Mouse (Mus musculus): Measurements from ENCODE around the gene Tgm2.

Tgm2 gene

GRCm38 (mm10) chr2:158146223-158146622 is at the start of gene Tgm2:
TSS of gene Tgm2 (minus strand) at chr2:158146436.
- DNase-seq (ENCODE audit: extremely low read depth, low read depth, low spot score) = no peak

DNA sequence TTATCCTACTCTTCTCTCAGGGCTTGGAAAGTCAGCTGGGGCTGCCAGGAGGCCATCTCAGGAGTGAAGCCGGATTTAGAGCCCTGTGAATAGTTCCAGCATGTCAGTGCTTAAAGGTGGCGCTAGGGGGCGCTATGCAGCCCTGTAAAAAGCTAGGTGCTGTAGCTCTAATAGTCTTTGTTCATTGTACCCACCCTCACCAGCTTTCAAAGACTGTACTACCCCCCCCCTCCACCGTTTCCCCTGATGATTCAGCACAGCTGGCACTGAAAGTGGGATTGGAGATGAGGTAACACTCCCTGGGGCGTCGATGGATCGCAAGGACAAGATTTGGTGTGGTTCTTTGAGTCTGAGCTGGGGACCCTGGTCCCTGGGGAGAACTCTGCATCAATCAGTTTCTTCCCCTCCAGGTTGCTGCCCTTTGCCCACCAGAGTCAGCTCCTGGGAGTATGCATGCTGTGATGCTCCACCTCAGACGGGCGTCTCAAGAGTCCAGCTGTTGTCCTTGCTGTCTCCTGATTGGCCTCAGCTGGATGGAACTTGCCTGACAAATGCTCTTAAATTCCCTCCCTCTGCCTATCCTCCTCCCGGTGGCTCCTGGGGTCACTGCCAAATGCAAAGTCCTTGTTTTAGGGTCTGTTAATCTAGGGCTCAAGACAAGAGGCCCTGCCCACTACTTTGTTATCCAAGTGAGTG is 48.9 kb upstream of the Tgm2 start:
- DNase-seq (ENCODE audit: extremely low read depth, low read depth, low spot score) = no peak

DNA sequence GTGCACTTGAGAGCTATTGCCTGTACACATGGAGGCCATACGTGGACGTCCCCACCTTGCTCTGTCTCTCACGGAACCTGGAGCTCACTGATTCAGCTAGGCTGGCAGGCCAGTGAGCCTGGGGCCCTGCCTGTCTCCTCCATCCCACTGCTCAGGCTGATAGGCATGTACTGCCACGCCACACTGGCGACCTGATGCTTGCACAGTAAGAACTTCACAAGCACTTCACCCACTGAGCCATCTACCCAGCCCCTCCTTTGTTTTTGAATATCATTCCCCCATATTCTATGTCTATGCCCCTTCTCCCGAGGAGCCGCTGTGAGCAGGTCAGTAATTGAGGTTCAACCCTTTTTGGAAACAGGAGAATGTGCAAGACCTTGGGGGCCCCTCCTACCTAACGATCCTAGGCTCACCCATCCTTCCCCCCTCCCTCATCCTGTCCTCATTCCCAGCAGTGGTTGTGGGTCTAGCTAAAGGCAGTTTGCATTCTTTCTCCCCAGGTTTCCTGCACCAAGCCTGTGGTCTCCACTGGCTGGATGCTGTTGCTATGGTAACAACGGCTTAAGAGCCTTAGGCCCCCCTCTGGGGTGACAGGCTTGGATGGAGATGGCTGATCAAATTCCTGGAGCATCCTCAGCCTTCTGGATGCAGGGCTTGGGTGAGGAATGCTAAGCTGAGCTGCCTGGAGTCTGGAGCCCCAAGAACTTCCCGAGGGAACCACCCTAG is 47.5 kb upstream of the Tgm2 start:
- no peak for DNase-seq (ENCODE audit: extremely low read depth, low read depth, low spot score)

DNA sequence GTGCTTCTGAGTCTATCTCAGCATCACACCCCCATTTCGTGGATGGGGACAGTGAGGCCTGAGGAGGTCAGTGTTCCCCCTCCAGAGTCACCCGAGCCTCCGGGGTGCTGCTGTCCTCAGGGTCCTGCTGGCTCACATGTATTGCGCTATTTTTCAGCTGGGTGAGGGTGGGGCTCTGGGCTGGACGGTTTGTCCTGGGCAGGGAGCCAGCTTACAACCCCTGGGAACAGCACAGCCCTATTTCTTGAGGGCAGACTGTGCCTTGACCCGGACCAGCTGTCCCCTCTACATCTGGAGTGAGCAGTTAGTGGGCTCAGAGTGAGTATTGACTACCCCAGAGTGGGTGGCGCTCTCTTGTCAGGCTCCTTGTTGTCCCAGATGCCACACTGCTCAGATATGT is 44.9 kb upstream of the Tgm2 start:
- DNase-seq (ENCODE audit: extremely low read depth, low read depth, low spot score) = no peak

- no peak for DNase-seq (ENCODE audit: extremely low read depth, low read depth, low spot score)
These were observed 43.2 kb upstream of the Tgm2 start for GRCm38 (mm10) chr2:158189451-158189850.

- no peak for DNase-seq (ENCODE audit: extremely low read depth, low read depth, low spot score)
These were observed 40.1 kb upstream of the Tgm2 start for GRCm38 (mm10) chr2:158186206-158186871.

DNA sequence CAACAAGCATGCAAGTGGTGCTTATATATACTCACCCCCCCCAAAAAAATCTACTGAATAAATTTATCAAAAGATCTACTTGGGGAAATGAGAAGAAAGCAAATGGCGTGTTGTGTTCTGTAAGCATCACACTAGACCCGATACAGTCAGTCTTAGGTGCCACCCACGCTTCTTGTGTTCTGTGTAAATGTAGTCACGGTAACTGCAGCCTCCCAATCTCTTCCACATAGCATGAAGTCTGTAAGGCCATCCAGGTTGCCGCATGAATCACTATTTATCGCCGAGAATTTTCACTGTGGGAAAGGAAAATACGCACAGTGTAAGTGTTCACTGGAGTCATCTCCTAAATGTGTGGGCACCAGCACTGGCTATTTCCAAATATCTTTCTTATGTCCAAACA is 37.0 kb upstream of the Tgm2 start:
- no peak for DNase-seq (ENCODE audit: extremely low read depth, low read depth, low spot score)

DNA sequence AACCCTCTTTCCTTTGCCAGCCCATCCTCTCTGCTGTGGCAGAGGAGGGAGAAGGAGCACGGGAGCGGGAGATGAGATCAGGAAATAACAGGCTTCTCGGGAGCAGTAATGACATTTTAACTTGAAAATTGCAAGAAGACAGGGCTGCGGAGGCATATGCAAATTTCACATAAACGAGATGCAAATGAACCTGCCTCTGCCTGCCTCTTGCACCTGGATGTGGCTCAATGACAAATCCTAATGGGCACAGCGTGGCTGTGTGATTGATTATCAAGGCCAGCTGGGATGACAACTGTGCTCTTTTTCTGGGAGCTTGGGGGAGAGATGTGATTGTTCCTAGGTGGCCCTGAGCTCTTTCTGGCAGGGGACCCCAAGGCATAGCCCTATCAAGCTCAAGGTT is 35.7 kb upstream of the Tgm2 start:
- DNase-seq (ENCODE audit: extremely low read depth, low read depth, low spot score) = no peak

DNA sequence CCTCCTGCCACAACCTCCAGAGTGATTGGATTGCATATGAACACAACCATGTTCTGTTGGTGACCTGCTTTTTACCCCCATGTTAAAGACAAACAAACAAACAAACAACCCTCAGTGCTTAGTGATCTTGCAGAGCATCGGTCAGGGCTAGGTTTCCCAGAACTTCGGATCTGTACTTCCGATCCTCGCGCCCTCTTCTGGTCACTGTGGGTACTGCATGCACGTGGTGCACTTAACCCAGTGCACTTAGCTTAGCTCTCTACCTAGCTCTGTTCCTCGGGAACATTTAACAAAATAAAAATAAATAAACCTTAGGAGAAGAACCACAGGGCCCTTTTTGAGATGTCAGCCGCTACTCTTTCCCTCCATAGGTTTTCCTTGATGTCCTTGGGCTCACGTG is 34.6 kb upstream of the Tgm2 start:
- DNase-seq (ENCODE audit: extremely low read depth, low read depth, low spot score) = no peak

DNA sequence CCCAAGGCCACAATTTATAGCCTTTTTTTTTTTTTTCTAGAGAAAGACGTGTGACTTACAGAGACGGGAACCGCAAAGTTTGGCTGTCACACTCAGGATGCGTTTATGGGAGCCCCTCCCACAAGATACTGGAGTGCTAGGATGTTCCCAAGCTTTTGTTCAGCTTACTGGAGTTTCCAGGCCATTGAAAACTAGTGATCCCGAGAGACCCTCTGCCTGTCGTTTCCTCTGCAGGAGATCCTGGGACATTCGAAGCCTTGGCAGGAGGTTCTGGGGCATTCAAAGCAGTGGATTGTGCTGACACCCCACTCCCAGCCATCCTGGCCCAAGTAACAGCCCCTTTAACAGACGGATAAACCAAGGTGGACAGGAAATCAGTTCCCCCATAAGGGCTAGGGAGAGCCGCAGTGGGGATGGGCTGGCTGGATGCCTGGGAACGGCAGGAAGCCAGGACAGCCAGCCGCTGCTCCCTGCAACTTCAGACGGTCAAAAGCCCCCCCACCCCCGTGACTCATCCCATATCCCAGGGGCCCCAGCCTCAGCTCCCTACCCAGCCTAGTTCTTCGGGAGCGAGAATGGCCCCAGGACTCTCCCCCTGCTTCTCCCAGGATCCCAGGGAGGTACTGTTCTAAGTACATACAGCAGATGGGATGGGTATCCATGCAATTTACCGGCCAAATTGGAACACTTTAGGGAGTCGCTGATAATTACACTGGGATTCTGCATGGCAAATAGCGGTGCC is 33.3 kb upstream of the Tgm2 start:
- DNase-seq (ENCODE audit: extremely low read depth, low read depth, low spot score) = no peak

DNA sequence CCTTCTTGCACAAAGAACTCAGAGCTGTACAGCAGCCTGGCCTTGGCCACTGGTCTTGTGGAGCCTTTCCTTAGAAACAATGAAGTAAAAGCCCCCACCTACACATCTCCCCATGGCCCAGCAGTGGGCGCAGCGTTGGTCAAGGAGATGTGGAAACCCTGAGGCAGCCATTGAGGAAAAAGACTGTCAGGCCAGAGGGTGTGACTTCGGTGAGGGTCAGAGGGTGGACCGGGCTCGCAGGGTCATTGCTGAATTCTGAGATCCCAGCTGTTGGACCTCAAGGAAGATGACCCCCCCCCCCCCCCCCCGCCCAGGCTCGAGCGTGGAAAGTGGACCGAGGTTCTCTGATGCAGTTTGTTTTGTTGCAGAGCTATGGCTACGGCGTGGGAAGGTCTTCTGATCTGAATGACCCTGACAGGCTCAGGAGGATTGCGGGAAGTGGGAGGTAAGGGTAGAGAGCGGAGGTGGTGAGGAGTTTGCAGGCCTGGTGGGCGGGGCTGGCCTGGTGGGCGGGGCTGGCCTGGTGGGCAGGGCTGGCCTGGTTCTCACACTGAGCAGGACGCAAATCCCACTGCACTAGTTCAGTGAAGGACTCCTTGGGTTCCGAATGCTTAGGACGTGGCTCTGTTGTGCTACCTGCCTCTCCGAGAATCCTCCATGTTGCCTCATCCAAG is 32.6 kb upstream of the Tgm2 start:
- DNase-seq (ENCODE audit: extremely low read depth, low read depth, low spot score) = no peak

DNA sequence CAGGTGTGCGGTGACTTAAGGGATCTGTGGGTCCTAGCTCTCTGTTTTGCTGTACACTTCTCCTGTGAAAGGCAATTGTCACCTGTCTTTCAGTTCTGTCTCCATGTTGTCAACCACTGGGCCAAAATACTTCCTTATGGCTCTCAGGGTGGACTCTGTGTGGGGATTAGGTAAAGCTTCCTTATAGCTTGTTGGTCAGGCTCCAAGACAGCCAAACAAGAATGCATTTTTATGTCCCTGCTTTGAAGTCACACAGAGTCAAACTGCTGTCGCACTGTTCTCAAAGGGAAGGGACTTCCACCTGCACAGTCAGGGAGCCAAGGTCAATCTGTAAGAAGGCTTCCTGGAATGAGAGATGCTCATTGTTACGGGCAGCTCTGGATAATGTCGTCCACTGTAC is 31.9 kb upstream of the Tgm2 start:
- no peak for DNase-seq (ENCODE audit: extremely low read depth, low read depth, low spot score)

- DNase-seq (ENCODE audit: extremely low read depth, low read depth, low spot score) = no peak
These were observed 31.3 kb upstream of the Tgm2 start for GRCm38 (mm10) chr2:158177574-158177973.

DNA sequence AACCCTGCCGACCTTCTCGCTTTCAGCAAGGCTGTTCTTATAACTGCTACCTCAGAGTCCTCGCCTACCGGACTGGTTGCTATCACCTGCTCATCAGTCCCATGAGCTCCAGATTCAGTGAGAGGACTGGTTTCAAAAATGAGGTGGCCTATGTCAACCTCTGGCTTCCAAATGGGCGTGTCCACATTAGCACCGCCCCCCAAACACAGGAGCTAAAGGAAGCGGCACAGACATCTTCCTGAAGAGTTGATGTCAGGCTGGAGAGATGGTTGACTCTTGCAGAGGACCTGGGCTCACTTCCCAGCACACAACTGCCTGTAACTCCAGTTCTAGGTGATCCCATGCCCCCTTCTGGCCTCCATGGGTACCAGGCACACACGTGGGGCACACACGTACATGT is 30.5 kb upstream of the Tgm2 start:
- no peak for DNase-seq (ENCODE audit: extremely low read depth, low read depth, low spot score)

GRCm38 (mm10) chr2:158175433-158175832 is 29.2 kb upstream of the Tgm2 start:
- DNase-seq (ENCODE audit: extremely low read depth, low read depth, low spot score) = no peak

DNA sequence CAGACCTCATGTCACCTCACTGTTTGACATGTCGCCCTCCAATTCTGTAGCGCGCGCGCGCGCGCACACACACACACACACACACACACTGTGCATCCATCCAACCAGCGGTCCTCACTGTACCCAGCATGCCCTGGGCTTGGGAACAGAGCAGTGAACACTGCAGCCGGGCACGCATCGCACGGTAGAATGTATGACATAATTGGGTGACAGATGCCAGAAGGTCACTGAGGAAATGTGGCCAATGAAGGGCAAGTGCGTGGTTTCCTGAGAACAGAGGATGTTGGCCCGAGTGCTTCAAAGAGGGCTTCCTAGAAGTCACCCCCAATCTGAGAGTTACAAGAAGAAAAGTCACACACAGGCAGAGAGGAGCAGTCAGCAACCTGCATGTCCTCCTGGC is 28.7 kb upstream of the Tgm2 start:
- no peak for DNase-seq (ENCODE audit: extremely low read depth, low read depth, low spot score)

- no peak for DNase-seq (ENCODE audit: extremely low read depth, low read depth, low spot score)
These were observed 28.2 kb upstream of the Tgm2 start for GRCm38 (mm10) chr2:158174438-158174837.

- no peak for DNase-seq (ENCODE audit: extremely low read depth, low read depth, low spot score)
These were observed 24.2 kb upstream of the Tgm2 start for GRCm38 (mm10) chr2:158170394-158170793.

- no peak for DNase-seq (ENCODE audit: extremely low read depth, low read depth, low spot score)
These were observed 23.5 kb upstream of the Tgm2 start for GRCm38 (mm10) chr2:158169771-158170170.

- DNase-seq (ENCODE audit: extremely low read depth, low read depth, low spot score) = no peak
These were observed 23.1 kb upstream of the Tgm2 start for GRCm38 (mm10) chr2:158169351-158169750.

- no peak for DNase-seq (ENCODE audit: extremely low read depth, low read depth, low spot score)
These were observed 22.5 kb upstream of the Tgm2 start for GRCm38 (mm10) chr2:158168741-158169211.
